Mouse (Mus musculus) midbrain, embryonic 15.5 days (tissue): ENCODE data around the gene Pramel3. TPM values are rescaled to one million over a fixed set of nuclear protein-coding genes. Genes with fewer than 3 reads are reported as not detected.
"Not testable (repeated sequence)": the region's sequence is repeated elsewhere in the genome, so short reads cannot be mapped to it uniquely, and the experiment has no call there.

Experiments
- ATAC-seq: fragments of 200-750 bp; cut with Nextera tagmentation; replicated peaks from 2 replicates; pipeline ENCODE4 v1.8.0; 2017; ENCODE audit warnings: moderate TSS enrichment
- H3K27ac ChIP-seq: fragments of 300-500 bp; sonication (generic); 2 replicates; pipeline ENCODE4 v1.5.1; 2015; ENCODE audit warnings: mild to moderate bottlenecking, inconsistent platforms
- H3K27me3 ChIP-seq: fragments of 300-500 bp; sonication (generic); replicated peaks from 2 replicates; pipeline ENCODE4 v1.6.1; 2015; ENCODE audit warnings: inconsistent platforms
- H3K36me3 ChIP-seq: fragments of 300-500 bp; sonication (generic); replicated peaks from 2 replicates; pipeline ENCODE4 v1.6.1; 2015; ENCODE audit warnings: inconsistent platforms
- H3K4me1 ChIP-seq: fragments of 300-500 bp; sonication (generic); 2 replicates; pipeline ENCODE4 v1.6.1; 2015; ENCODE audit warnings: inconsistent platforms
- H3K4me2 ChIP-seq: fragments of 300-500 bp; sonication (generic); 2 replicates; pipeline ENCODE4 v1.6.1; 2015; ENCODE audit warnings: inconsistent platforms, mild to moderate bottlenecking, moderate library complexity
- H3K4me3 ChIP-seq: fragments of 300-500 bp; sonication (generic); 2 replicates; pipeline ENCODE4 v1.5.1; 2015; ENCODE audit warnings: mild to moderate bottlenecking, inconsistent platforms
- H3K9ac ChIP-seq: fragments of 300-500 bp; sonication (generic); 2 replicates; pipeline ENCODE4 v1.6.1; 2015; ENCODE audit warnings: mild to moderate bottlenecking, inconsistent platforms
- H3K9me3 ChIP-seq: fragments of 300-500 bp; sonication (generic); 2 replicates; pipeline ENCODE4 v1.6.1; 2016; ENCODE audit warnings: inconsistent platforms
- WGBS: fragments of 180-500 bp; shearing (Covaris S2); methylation state at CpG from one replicate; pipeline ENCODE4 v1.1.7; 2015; ENCODE audit warnings: mixed read lengths; 5-methylcytosine and 5-hydroxymethylcytosine counted together
- polyA plus RNA-seq: library from polyadenylated mRNA; unstranded; fragments of >200 nt; fragmentation: Nextera tagmentation; extraction: Ambion mirVana; gene quantifications from 2 replicates; pipeline ENCODE4 v1.2.1, GENCODE M21; 2015

Gene Pramel3
- polyA plus RNA-seq, result not detected in 2 replicates

GRCm38 (mm10) chrX:135302007-135302406 is at the start of gene Pramel3:
TSS of gene Pramel3 (plus strand) at chrX:135302307.
- H3K36me3 ChIP-seq, H3K9ac ChIP-seq, H3K4me1 ChIP-seq, H3K4me2 ChIP-seq, H3K27me3 ChIP-seq, ATAC-seq, H3K9me3 ChIP-seq, H3K27ac ChIP-seq, H3K4me3 ChIP-seq: not testable (repeated sequence)
- WGBS, result 97% methylated on average over 14 of the region's 14 CpGs

GRCm38 (mm10) chrX:135360685-135361084 is 58.6 kb downstream of the Pramel3 start:
- not testable (repeated sequence) for H3K27ac ChIP-seq, H3K4me3 ChIP-seq, H3K36me3 ChIP-seq, H3K4me2 ChIP-seq, H3K9ac ChIP-seq, H3K4me1 ChIP-seq, ATAC-seq, H3K9me3 ChIP-seq, H3K27me3 ChIP-seq
- 44% methylated on average over 3 of the region's 6 CpGs for WGBS

DNA sequence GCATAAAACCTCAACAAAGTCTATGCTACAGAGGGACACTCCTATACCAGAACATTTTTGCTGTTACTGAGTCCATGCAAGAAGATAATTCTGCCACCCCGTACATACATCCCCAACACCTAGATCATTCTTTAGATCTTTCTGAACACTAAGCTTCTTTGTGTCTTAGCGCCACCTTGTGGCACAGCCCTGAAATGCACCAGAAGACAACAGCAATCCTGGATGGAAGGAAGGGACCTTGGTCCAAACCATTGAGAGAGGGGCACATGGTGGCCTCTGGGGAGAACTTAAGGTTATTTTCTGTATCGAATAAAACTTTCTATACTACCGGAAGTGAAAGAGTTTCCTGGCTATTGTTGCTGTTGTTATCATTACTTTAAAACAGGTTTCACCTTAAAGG is 59.8 kb downstream of the Pramel3 start:
- H3K36me3 ChIP-seq, ATAC-seq, H3K27ac ChIP-seq, H3K9me3 ChIP-seq, H3K9ac ChIP-seq, H3K4me2 ChIP-seq, H3K4me3 ChIP-seq, H3K4me1 ChIP-seq, H3K27me3 ChIP-seq: not testable (repeated sequence)
- WGBS, result no CpG with 5 or more reads among the region's 4 CpGs

Other genes starting within 250 kb of the Pramel3 start
- gene Gm15023, start 124.7 kb upstream of the Pramel3 start, polyA plus RNA-seq, result not detected in 2 replicates
- 42.7 and 45.1 TPM in 2 replicates for gene Tceal6, start 91.6 kb upstream of the Pramel3 start, polyA plus RNA-seq
- not detected in 2 replicates for gene Gm5128, start 71.0 kb downstream of the Pramel3 start, polyA plus RNA-seq
- 0.05 TPM in 1 of 2 replicates, not detected in the other for gene Gm7903, start 131.5 kb downstream of the Pramel3 start, polyA plus RNA-seq
- not detected in 2 replicates for gene AV320801, start 192.3 kb downstream of the Pramel3 start, polyA plus RNA-seq